Mouse (Mus musculus): Measurements from ENCODE around the gene Cfap97d2.

- TF ChIP-seq CTCF (IDR thresholded peaks at IDR 0.05; ENCODE audit: low read depth) (no peak), EP300 (IDR thresholded peaks at IDR 0.05; ENCODE audit: low read depth) (no peak)
These were observed 21.6 kb upstream of the Cfap97d2 start for GRCm38 (mm10) chr8:13684131-13684530.

Measured in heart, postnatal 0 days (tissue).